Mouse (Mus musculus) megakaryocyte, embryonic 14.5 days (primary cell): Measurements from ENCODE around the gene Clint1.

Experiments used
- FLI1 ChIP-seq: IDR thresholded peaks from 2 replicates; pipeline ENCODE4 v1.6.1; 2012; ENCODE audit warnings: low read length, inconsistent platforms, mixed read lengths
- GATA1 ChIP-seq: IDR thresholded peaks from 3 replicates; pipeline ENCODE4 v1.6.1; 2012; ENCODE audit warnings: mixed read lengths, low read length, inconsistent platforms, borderline replicate concordance

DNA sequence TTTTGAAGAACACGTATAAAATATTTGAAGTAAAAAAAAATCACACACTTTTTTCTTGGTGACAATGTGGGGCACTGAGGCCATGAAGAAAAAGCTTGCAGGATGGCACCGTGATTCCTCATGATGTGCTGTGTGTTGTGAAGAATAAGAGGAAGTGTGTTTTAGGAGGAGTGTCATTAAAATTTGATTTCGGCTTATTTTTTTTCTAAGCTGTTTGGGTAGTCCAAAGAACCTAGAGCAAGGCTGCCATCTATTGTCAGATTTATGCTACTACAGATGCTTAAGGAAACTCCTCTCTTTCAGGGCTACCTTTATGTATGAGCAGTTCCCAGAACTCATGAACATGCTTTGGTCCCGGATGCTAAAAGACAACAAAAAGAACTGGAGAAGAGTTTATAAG is 32.2 kb downstream of the Clint1 start:
- TF ChIP-seq GATA1 (no peak), FLI1 (no peak)
